ENCODE assay signal across 8 mouse cellular contexts in the genomic region with DNA sequence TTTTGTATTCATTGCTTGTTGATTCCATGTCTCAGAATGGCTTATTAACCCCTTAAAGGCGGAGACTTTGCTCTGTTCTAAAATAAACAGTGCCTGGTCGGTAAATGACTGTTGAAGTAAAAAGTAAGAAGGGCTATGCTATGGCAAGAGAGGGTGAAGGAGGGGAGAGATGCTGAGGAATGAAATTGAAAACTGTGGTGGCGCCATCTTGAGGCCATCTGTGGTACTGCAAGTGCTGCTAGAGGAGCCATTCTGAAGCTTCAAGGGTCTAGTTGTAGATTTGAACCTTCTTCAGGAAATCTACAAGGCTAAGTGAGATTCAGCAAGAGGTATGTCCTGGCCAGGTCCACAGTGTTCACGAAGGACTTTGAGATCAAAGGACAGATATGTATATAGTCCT. TPM values are rescaled to one million over a fixed set of nuclear protein-coding genes. Genes with fewer than 3 reads are reported as not detected.
DNase-seq lines count a peak whose midpoint lies in the region; ATAC-seq lines count a peak whose summit lies in the region.

No protein-coding gene starts in this region.

- no peaks in the 10 kb centered on the region for H3K4me1 ChIP-seq in liver, embryonic 11.5 days (replicated peaks; ENCODE audit: control insufficient read depth, insufficient read depth, low read length)

- DNase-seq in CD4-positive, CD25-positive, alpha-beta regulatory T cell, adult 2 months (ENCODE audit: low read depth, low spot score), result peak; percentile 56
- DNase-seq in ovary, postnatal 14 days (ENCODE audit: low spot score), result peak; percentile 53
- no peak for DNase-seq in ovary, postnatal 10 days (ENCODE audit: low spot score)
- peak; percentile 86 to 91 for DNase-seq in cerebellum, postnatal 25 days
- DNase-seq in liver, embryonic 11.5 days (ENCODE audit: low spot score), result peak; percentile 49
- DNase-seq in right cerebral cortex, postnatal 25 days, result peak; percentile 69

- H3K4me2 ChIP-seq in liver, embryonic 11.5 days, result no peak overlapping the region

- ATAC-seq in CD4-positive, CD25-positive, alpha-beta regulatory T cell, adult 4 months, result no peak
- ATAC-seq in hematopoietic stem cell, adult 5-6 weeks (replicated peaks in 1 of 2; ENCODE audit: insufficient read depth in 1 of 2, low FRiP score in 2 of 2, low TSS enrichment in 1 of 2, low read depth in 1 of 2, poor library complexity in 2 of 2, severe bottlenecking in 2 of 2), result peak; percentile 22 to 49; a peak in 2 of 4 replicates
- no peak for ATAC-seq in liver, embryonic 11.5 days (replicated peaks; ENCODE audit: low FRiP score)

- H3K36me3 ChIP-seq in liver, embryonic 11.5 days (ENCODE audit: control insufficient read depth, insufficient read depth, low read length), result no peaks in the 10 kb centered on the region

- H3K4me3 ChIP-seq in liver, embryonic 11.5 days (ENCODE audit: low read depth, low read length), result no peak overlapping the region

- no peaks in the 10 kb centered on the region for H3K9me3 ChIP-seq in liver, embryonic 11.5 days (ENCODE audit: control insufficient read depth, low read length)

- H3K9ac ChIP-seq in liver, embryonic 11.5 days (ENCODE audit: low read depth, low read length), result no peak overlapping the region

- H3K27ac ChIP-seq in liver, embryonic 11.5 days (ENCODE audit: low read depth, low read length), result no peak overlapping the region

- 13% methylated on average over 4 of the region's 4 CpGs for WGBS in liver, embryonic 11.5 days

- H3K27me3 ChIP-seq in liver, embryonic 11.5 days (replicated peaks; ENCODE audit: control insufficient read depth, insufficient read depth, low read length), result no peaks in the 10 kb centered on the region

RNA-seq across cellular contexts. Expression of gene Shank3, which starts 30.9 kb away (rescaled TPM):
- not detected for polyA plus RNA-seq in CD4-positive, CD25-positive, alpha-beta regulatory T cell, adult 4 months (2017; shearing (Covaris generic))
- total RNA-seq in hematopoietic stem cell, adult 5-6 weeks (2017), result 4.5 and 12.2 TPM in 2 replicates
- polyA plus RNA-seq in liver, embryonic 11.5 days (2014; fragmentation: Nextera tagmentation; extraction: Ambion mirVana), result 1.1 and 1.7 TPM in 2 replicates

RNA-seq across cellular contexts. Expression of gene Acr, which starts 37.8 kb away (rescaled TPM):
- not detected for polyA plus RNA-seq in CD4-positive, CD25-positive, alpha-beta regulatory T cell, adult 4 months (2017; shearing (Covaris generic))
- total RNA-seq in hematopoietic stem cell, adult 5-6 weeks (2017), result 0.75 TPM in 1 of 2 replicates, not detected in the other
- polyA plus RNA-seq in liver, embryonic 11.5 days (2014; fragmentation: Nextera tagmentation; extraction: Ambion mirVana), result 0.11 TPM in 1 of 2 replicates, not detected in the other

RNA-seq across cellular contexts. Expression of gene Arsa, which starts 53.1 kb away (rescaled TPM):
- polyA plus RNA-seq in CD4-positive, CD25-positive, alpha-beta regulatory T cell, adult 4 months (2017; shearing (Covaris generic)), result 10 to 100 TPM; 10.2 to 12.6 TPM
- total RNA-seq in hematopoietic stem cell, adult 5-6 weeks (2017), result 7.1 and 11.3 TPM in 2 replicates
- polyA plus RNA-seq in liver, embryonic 11.5 days (2014; fragmentation: Nextera tagmentation; extraction: Ambion mirVana), result 8.6 and 9.0 TPM in 2 replicates

Comparison
In these comparisons a context has a peak if more than half of its experiments do, and no peak if none do; other contexts are left out.
1. ATAC-seq: peak in hematopoietic stem cell, adult 5-6 weeks (2 of 2); none in CD4-positive, CD25-positive, alpha-beta regulatory T cell, adult 4 months (single experiment) and liver, embryonic 11.5 days (single experiment).